Mouse (Mus musculus) erythroblast, embryonic 14.5 days (primary cell): ENCODE measurements around the gene Mgat5b. TPM values are rescaled to one million over a fixed set of nuclear protein-coding genes. Genes with fewer than 3 reads are reported as not detected.
A peak's percentile ranks its signal among the peaks of the same experiment; 100 is the strongest.

Source experiments
- H3K27me3 ChIP-seq: 2 replicates; pipeline ENCODE4 v1.6.1; 2012; ENCODE audit warnings: inconsistent platforms; ENCODE audit not compliant: control insufficient read depth
- H3K36me3 ChIP-seq: 2 replicates; pipeline ENCODE4 v1.6.1; 2012; ENCODE audit warnings: mild to moderate bottlenecking, inconsistent platforms; ENCODE audit not compliant: control insufficient read depth
- H3K4me1 ChIP-seq: 2 replicates; pipeline ENCODE4 v1.6.1; 2012; ENCODE audit warnings: inconsistent platforms; ENCODE audit not compliant: control insufficient read depth
- H3K4me3 ChIP-seq: replicated peaks from 2 replicates; pipeline ENCODE3; 2012; ENCODE audit warnings: moderate library complexity, mild to moderate bottlenecking, inconsistent platforms
- H3K9me3 ChIP-seq: 2 replicates; pipeline ENCODE4 v1.6.1; 2012; ENCODE audit warnings: low read length, inconsistent platforms, mixed read lengths; ENCODE audit not compliant: control insufficient read depth
- GATA1 ChIP-seq: IDR thresholded peaks from 2 replicates; pipeline ENCODE4 v1.6.1; 2012; ENCODE audit warnings: low read length, inconsistent platforms, mixed read lengths
- TAL1 ChIP-seq: IDR thresholded peaks from 3 replicates; pipeline ENCODE4 v1.6.1; 2012; ENCODE audit warnings: low read length, inconsistent platforms, mixed read lengths
- polyA plus RNA-seq: library from polyadenylated mRNA; stranded (reverse); fragments of >175 nt; gene quantifications from 2 replicates; pipeline ENCODE4 v1.2.3, GENCODE M21; 2012

Gene Mgat5b
- polyA plus RNA-seq, 1 experiment = not detected

DNA sequence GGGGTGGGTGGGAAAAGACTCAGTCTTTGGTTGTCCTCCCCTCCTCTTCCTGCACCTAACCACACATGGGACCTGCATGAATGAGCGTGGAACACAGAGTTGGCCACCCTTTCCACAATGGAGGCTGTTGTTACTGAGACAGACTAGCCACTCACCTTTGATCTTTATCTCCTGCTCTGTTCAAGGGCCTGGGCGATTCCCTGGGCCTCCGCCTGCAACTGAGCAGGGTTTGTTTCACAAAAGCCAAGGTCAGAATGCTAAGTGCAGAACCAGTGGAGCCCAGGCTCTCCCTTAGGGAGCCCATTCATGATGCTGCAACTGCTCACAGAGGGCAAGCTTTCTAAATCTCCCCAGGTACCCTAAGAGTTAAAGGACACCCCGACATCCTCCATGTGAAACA lies 83.1 kb downstream of the Mgat5b start:
- Histone ChIP-seq H3K4me1 (no peaks in the 10 kb centered on the region), H3K4me3 (no peak overlapping the region), H3K9me3 (peaks cover 2% of the 10 kb centered on the region; the same call in 1 of the 2 replicates), H3K27me3 (peaks cover 34% of the 10 kb centered on the region), H3K36me3 (no peaks in the 10 kb centered on the region)
- TF ChIP-seq GATA1 = no peak
- TF ChIP-seq TAL1 = no peak

DNA sequence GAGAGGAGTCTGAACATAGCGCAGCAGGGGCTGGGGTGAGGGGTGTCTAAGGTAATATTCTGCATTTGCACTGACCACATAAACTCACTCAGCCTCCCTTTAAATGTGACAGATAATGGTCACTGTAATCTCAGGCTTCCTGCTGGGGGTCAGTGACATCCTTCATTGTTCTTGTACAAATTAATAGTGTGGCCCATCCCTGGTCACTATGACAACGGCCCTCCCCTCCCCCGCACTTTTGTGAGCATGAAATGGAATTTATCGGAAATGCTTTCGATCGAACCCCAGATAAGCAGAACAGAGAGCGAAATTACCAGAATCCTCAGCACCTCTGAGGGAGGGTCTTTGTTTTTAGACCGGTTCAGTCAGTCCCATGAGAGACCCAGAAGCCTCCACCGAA lies 84.8 kb downstream of the Mgat5b start:
- Histone ChIP-seq H3K4me1 (no peaks in the 10 kb centered on the region), H3K9me3 (peaks cover 2% of the 10 kb centered on the region; the same call in 1 of the 2 replicates), H3K4me3 (no peak overlapping the region), H3K27me3 (peaks cover 32% of the 10 kb centered on the region), H3K36me3 (no peaks in the 10 kb centered on the region)
- TF ChIP-seq TAL1 = no peak
- no peak for TF ChIP-seq GATA1

DNA sequence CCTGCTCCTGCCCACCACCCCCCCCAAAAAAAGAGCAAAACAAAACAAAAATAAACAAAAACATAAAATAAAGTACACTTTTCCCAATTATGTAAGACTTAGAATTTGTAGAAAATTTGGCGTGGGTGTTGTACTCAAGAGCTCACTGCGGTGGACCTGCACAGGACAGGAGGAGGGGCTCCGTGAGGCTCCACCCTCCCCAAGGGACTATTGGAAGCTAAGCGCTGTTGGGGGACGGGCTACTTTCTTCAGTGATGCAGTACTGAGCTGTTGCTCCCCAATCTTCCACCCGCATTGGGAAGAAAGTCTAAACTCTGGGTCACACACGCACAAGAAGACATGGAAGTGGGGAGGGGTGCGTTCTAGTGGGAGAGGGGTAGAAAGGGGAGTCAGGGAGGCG lies 85.6 kb downstream of the Mgat5b start:
- H3K4me3 ChIP-seq = no peak overlapping the region
- H3K27me3 ChIP-seq = peaks cover 37% of the 10 kb centered on the region
- no peak for TF ChIP-seq GATA1
- no peaks in the 10 kb centered on the region for H3K36me3 ChIP-seq
- no peaks in the 10 kb centered on the region for H3K4me1 ChIP-seq
- no peaks in the 10 kb centered on the region for H3K9me3 ChIP-seq

DNA sequence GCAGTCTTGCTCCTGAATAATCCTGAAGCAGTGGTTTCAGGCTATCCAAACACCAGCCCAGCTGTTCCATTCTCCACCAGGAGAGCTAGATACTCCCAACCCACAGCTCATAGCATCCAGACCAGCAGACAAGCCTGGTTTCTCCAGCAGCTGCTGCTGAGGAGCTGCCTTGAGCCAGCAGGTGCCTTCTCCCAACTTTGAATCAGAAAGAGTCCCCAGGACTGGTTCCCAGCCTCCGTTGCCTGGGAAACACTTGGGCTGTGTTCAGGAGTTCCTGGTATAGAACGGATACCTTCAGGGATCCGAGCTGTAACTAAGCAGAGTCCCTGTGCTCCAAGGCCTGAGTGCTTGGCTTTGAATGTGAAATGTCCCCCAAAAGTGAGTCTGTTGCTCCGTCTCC lies 98.8 kb downstream of the Mgat5b start:
- Histone ChIP-seq H3K4me3 (no peak overlapping the region), H3K4me1 (peaks cover 37% of the 10 kb centered on the region), H3K9me3 (peaks cover 8% of the 10 kb centered on the region; the same call in 1 of the 2 replicates), H3K27me3 (peaks cover 12% of the 10 kb centered on the region), H3K36me3 (no peaks in the 10 kb centered on the region)
- TF ChIP-seq GATA1 (no peak), TAL1 (no peak)

DNA sequence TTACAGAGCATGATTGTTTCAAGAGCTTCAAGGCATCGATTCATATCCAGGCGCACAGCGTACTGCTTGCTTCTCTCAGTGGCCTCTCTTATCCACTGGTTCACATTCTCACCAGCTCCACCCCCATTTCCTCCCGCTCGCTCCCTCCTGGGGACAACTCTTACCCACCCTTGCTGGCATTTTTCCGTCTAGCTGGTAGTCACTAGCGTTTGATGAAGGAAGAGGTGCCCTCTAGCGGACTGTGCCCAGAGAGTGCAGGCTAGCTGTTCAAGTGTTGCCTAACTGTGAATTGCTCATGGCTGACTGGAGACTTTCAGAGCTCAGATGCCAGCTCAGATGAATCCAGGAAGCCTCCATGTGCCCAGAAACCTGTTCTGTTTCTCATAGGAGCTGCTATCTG lies 99.7 kb downstream of the Mgat5b start:
- TF ChIP-seq GATA1 = no peak
- no peak for TF ChIP-seq TAL1
- Histone ChIP-seq H3K27me3 (peaks cover 15% of the 10 kb centered on the region), H3K4me3 (no peak overlapping the region), H3K36me3 (no peaks in the 10 kb centered on the region; the same call in 1 of the 2 replicates), H3K9me3 (peaks cover 11% of the 10 kb centered on the region), H3K4me1 (peaks cover 37% of the 10 kb centered on the region)

DNA sequence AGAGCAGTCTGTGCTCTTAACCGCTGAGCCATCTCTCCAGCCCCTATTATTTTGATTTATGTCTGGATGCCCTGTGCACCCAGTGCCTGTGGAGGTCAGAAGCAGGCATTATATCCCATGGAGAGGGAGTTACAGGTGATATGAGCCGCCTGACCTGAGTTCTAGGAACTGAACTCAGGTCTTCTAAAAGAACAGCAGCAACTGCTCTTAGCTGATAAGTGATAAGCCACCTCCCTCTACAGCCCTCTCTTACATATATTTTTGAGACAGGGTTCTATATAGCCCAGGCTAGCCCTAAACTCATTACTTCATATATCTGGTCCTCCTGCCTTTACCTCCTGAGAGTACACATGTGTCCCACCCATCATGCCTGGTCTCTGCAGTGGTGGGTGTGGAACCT lies 102.4 kb downstream of the Mgat5b start:
- Histone ChIP-seq H3K4me3 (no peak overlapping the region), H3K9me3 (peaks cover 15% of the 10 kb centered on the region), H3K27me3 (peaks cover 15% of the 10 kb centered on the region), H3K4me1 (peaks cover 40% of the 10 kb centered on the region), H3K36me3 (no peaks in the 10 kb centered on the region; the same call in 1 of the 2 replicates)
- TF ChIP-seq TAL1 = no peak
- TF ChIP-seq GATA1 = no peak

DNA sequence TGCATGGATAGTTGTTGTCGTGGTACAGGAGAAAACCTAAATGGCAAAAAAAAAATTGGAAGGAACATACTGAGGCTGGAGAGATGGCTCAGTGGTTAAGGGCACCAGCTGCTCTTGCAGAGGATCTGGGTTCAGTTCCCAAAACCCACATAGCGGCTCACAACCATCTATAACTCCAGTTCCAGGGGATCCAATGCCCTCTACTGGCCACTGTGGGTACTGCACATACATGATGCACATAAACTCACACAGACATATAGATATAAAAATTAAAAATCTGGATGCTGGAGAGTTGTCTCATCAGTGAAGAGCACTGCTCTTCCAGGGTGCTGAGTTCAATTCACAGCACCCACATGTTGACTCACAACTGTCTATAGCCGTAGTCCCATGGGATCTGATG lies 104.9 kb downstream of the Mgat5b start:
- peaks cover 55% of the 10 kb centered on the region for H3K4me1 ChIP-seq
- no peak for TF ChIP-seq GATA1
- TF ChIP-seq TAL1 = no peak
- H3K36me3 ChIP-seq = no peaks in the 10 kb centered on the region; the same call in 1 of the 2 replicates
- no peak overlapping the region for H3K4me3 ChIP-seq
- H3K27me3 ChIP-seq = peaks cover 8% of the 10 kb centered on the region
- peaks cover 15% of the 10 kb centered on the region for H3K9me3 ChIP-seq

DNA sequence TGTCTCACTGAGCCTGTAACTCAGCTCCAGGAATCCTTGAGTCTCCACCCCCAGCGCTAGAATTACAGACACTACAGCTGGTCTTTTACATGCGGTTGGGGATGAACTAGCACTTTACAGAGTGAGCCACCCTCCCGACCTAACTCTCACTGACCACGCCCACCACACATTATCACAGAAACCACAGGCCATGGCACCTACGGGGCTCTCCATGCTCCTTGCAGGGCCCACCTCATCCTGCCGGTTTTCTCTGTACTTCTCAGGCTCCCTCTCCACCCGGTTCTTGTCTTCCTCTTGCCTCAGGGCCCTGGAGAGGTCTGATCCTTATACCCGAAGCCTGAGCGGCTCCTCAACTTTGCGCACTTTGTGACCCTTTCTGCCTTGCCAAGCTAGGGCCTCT lies 109.0 kb downstream of the Mgat5b start:
- no peaks in the 10 kb centered on the region; the same call in 1 of the 2 replicates for H3K36me3 ChIP-seq
- peaks cover 67% of the 10 kb centered on the region for H3K4me1 ChIP-seq
- H3K9me3 ChIP-seq = peaks cover 11% of the 10 kb centered on the region
- peaks cover 4% of the 10 kb centered on the region; the same call in 1 of the 2 replicates for H3K27me3 ChIP-seq
- H3K4me3 ChIP-seq = peak overlapping the region; percentile 26
- TF ChIP-seq GATA1 = no peak
- 0 out of 3 replicates have a peak, but pooled peaks have one; percentile 11 for TF ChIP-seq TAL1

DNA sequence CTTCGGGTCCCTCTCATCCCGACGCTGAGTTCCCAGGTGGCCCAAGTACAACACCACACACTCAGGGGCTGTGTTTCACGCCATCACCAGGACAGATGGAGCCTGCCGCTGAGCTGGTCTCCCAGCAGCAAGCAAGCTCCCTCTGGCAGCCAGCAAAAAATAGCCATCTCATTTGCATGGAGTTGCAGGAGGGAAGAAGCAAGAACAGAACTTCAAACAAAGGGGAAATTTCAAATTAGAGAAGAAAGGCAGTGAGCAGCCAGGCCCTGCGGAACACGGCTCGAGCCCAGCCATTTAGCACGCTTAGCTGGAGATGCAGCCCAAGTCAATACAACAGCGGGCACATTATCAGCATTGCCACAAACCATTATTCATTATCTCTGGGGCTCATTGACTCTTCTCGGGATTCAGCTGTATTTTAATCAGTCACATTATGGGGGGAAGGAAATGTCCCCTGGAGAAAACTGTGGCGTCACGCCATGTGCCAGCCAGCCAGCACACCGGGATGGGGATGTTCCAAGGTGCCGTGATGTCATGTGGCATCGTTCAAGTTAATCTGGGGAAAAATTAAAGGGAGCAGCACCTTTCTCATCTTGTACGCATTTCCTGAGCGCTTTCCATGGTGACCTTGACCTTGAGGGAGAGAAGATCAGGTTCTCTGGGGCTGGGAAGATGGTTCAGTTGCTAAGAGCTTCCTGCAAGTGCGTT lies 110.4 kb downstream of the Mgat5b start:
- TF ChIP-seq TAL1 (no peak), GATA1 (no peak)
- peak overlapping the region; percentile 8 for H3K4me3 ChIP-seq
- H3K4me1 ChIP-seq = peaks cover 67% of the 10 kb centered on the region
- no peaks in the 10 kb centered on the region; the same call in 1 of the 2 replicates for H3K36me3 ChIP-seq
- peaks cover 10% of the 10 kb centered on the region for H3K9me3 ChIP-seq
- no peaks in the 10 kb centered on the region; the same call in 1 of the 2 replicates for H3K27me3 ChIP-seq

DNA sequence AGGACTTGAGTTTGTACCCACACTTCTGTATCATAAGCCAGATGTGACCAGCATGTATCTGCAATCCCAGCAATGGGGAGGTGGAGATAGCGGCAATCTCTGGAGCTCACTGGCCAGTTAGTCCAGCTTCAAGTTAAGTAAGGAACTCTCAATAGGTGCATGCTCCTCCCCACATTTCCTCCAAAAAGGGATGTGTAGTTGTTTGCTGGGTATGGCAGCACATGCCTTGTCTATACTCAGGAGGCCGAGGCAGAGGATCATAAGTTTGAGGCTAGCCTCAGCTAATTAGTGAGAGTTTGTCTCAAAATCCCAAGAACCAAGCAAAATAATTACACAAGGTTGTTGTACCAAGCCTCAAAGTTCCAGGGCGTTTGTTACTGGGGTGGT lies 110.9 kb downstream of the Mgat5b start:
- Histone ChIP-seq H3K9me3 (peaks cover 8% of the 10 kb centered on the region), H3K4me3 (no peak overlapping the region), H3K4me1 (peaks cover 67% of the 10 kb centered on the region), H3K36me3 (no peaks in the 10 kb centered on the region; the same call in 1 of the 2 replicates), H3K27me3 (no peaks in the 10 kb centered on the region; the same call in 1 of the 2 replicates)
- TF ChIP-seq GATA1 (no peak), TAL1 (no peak)
